Mouse (Mus musculus): ENCODE measurements around the gene Rora. TPM values are rescaled to one million over a fixed set of nuclear protein-coding genes. Genes with fewer than 3 reads are reported as not detected.
A peak's percentile ranks its signal among the peaks of the same experiment; 100 is the strongest.

The Rora gene
- polyA plus RNA-seq, 1 experiment, result 4.7 TPM

- Histone ChIP-seq H3K4me1 (replicated peaks; ENCODE audit: control insufficient read depth, insufficient read depth, low read length) (peaks cover 8% of the 10 kb centered on the region; the same call in 1 of the 2 replicates), H3K4me3 (ENCODE audit: control insufficient read depth, insufficient read depth, low read length) (no peak overlapping the region), H3K27me3 (ENCODE audit: control insufficient read depth, insufficient read depth, low read length) (no peaks in the 10 kb centered on the region), H3K36me3 (ENCODE audit: control insufficient read depth, insufficient read depth, low read length) (no peaks in the 10 kb centered on the region), H3K27ac (ENCODE audit: control insufficient read depth, insufficient read depth, low read length) (no peak overlapping the region)
- no peak for DNase-seq
- no peak for TF ChIP-seq CTCF (IDR thresholded peaks at IDR 0.05; ENCODE audit: borderline replicate concordance, control insufficient read depth, extremely low read depth, insufficient read depth, low read length, poor library complexity)
- no peak for TF ChIP-seq POLR2A (IDR thresholded peaks at IDR 0.05; ENCODE audit: control insufficient read depth, extremely low read depth, insufficient read depth, low read length, poor library complexity)
- 71% methylated on average over 6 of the region's 6 CpGs for WGBS
Observed at GRCm38 (mm10) chr9:69111539-69111938, 458.0 kb downstream of the Rora start.

- Histone ChIP-seq H3K27ac (ENCODE audit: control insufficient read depth, insufficient read depth, low read length) (no peak overlapping the region), H3K27me3 (ENCODE audit: control insufficient read depth, insufficient read depth, low read length) (no peaks in the 10 kb centered on the region), H3K4me1 (replicated peaks; ENCODE audit: control insufficient read depth, insufficient read depth, low read length) (peaks cover 8% of the 10 kb centered on the region; the same call in 1 of the 2 replicates), H3K36me3 (ENCODE audit: control insufficient read depth, insufficient read depth, low read length) (no peaks in the 10 kb centered on the region), H3K4me3 (ENCODE audit: control insufficient read depth, insufficient read depth, low read length) (no peak overlapping the region)
- 70% methylated on average over 9 of the region's 9 CpGs for WGBS
- DNase-seq, result no peak
- no peak for TF ChIP-seq POLR2A (IDR thresholded peaks at IDR 0.05; ENCODE audit: control insufficient read depth, extremely low read depth, insufficient read depth, low read length, poor library complexity)
- TF ChIP-seq CTCF (IDR thresholded peaks at IDR 0.05; ENCODE audit: borderline replicate concordance, control insufficient read depth, extremely low read depth, insufficient read depth, low read length, poor library complexity), result no peak
Observed at GRCm38 (mm10) chr9:69114429-69114984, 460.9 kb downstream of the Rora start.

- Histone ChIP-seq H3K4me1 (replicated peaks; ENCODE audit: control insufficient read depth, insufficient read depth, low read length) (no peaks in the 10 kb centered on the region), H3K4me3 (ENCODE audit: control insufficient read depth, insufficient read depth, low read length) (no peak overlapping the region), H3K27ac (ENCODE audit: control insufficient read depth, insufficient read depth, low read length) (no peak overlapping the region), H3K36me3 (ENCODE audit: control insufficient read depth, insufficient read depth, low read length) (no peaks in the 10 kb centered on the region), H3K27me3 (ENCODE audit: control insufficient read depth, insufficient read depth, low read length) (no peaks in the 10 kb centered on the region)
- DNase-seq, result no peak
- TF ChIP-seq CTCF (IDR thresholded peaks at IDR 0.05; ENCODE audit: borderline replicate concordance, control insufficient read depth, extremely low read depth, insufficient read depth, low read length, poor library complexity) (no peak), POLR2A (IDR thresholded peaks at IDR 0.05; ENCODE audit: control insufficient read depth, extremely low read depth, insufficient read depth, low read length, poor library complexity) (no peak)
- 21% methylated on average over 2 of the region's 2 CpGs for WGBS
Observed at GRCm38 (mm10) chr9:69116740-69117139, 463.2 kb downstream of the Rora start.

GRCm38 (mm10) chr9:69121117-69121740 lies 467.6 kb downstream of the Rora start:
- Histone ChIP-seq H3K27me3 (ENCODE audit: control insufficient read depth, insufficient read depth, low read length) (no peaks in the 10 kb centered on the region), H3K27ac (ENCODE audit: control insufficient read depth, insufficient read depth, low read length) (no peak overlapping the region), H3K36me3 (ENCODE audit: control insufficient read depth, insufficient read depth, low read length) (no peaks in the 10 kb centered on the region), H3K4me3 (ENCODE audit: control insufficient read depth, insufficient read depth, low read length) (no peak overlapping the region), H3K4me1 (replicated peaks; ENCODE audit: control insufficient read depth, insufficient read depth, low read length) (peaks cover 7% of the 10 kb centered on the region)
- no peak for TF ChIP-seq CTCF (IDR thresholded peaks at IDR 0.05; ENCODE audit: borderline replicate concordance, control insufficient read depth, extremely low read depth, insufficient read depth, low read length, poor library complexity)
- TF ChIP-seq POLR2A (IDR thresholded peaks at IDR 0.05; ENCODE audit: control insufficient read depth, extremely low read depth, insufficient read depth, low read length, poor library complexity), result no peak
- WGBS, result 83% methylated on average over 12 of the region's 12 CpGs
- no peak for DNase-seq

GRCm38 (mm10) chr9:69125011-69125786 lies 471.6 kb downstream of the Rora start:
- 4% methylated on average over 22 of the region's 22 CpGs for WGBS
- no peaks in the 10 kb centered on the region for H3K36me3 ChIP-seq (ENCODE audit: control insufficient read depth, insufficient read depth, low read length)
- H3K4me3 ChIP-seq (ENCODE audit: control insufficient read depth, insufficient read depth, low read length), result peak overlapping the region; percentile 31
- H3K4me1 ChIP-seq (replicated peaks; ENCODE audit: control insufficient read depth, insufficient read depth, low read length), result peaks cover 8% of the 10 kb centered on the region
- no peak for TF ChIP-seq CTCF (IDR thresholded peaks at IDR 0.05; ENCODE audit: borderline replicate concordance, control insufficient read depth, extremely low read depth, insufficient read depth, low read length, poor library complexity)
- TF ChIP-seq POLR2A (IDR thresholded peaks at IDR 0.05; ENCODE audit: control insufficient read depth, extremely low read depth, insufficient read depth, low read length, poor library complexity), result no peak
- DNase-seq, result peak; percentile 36
- H3K27ac ChIP-seq (ENCODE audit: control insufficient read depth, insufficient read depth, low read length), result no peak overlapping the region
- H3K27me3 ChIP-seq (ENCODE audit: control insufficient read depth, insufficient read depth, low read length), result no peaks in the 10 kb centered on the region

GRCm38 (mm10) chr9:69125787-69126161 lies 472.2 kb downstream of the Rora start:
- H3K4me3 ChIP-seq (ENCODE audit: control insufficient read depth, insufficient read depth, low read length), result peak overlapping the region; percentile 15; the same call in 1 of the 2 replicates
- no peak for TF ChIP-seq CTCF (IDR thresholded peaks at IDR 0.05; ENCODE audit: borderline replicate concordance, control insufficient read depth, extremely low read depth, insufficient read depth, low read length, poor library complexity)
- no peak for TF ChIP-seq POLR2A (IDR thresholded peaks at IDR 0.05; ENCODE audit: control insufficient read depth, extremely low read depth, insufficient read depth, low read length, poor library complexity)
- peaks cover 8% of the 10 kb centered on the region for H3K4me1 ChIP-seq (replicated peaks; ENCODE audit: control insufficient read depth, insufficient read depth, low read length)
- peak; percentile 29 for DNase-seq
- H3K27ac ChIP-seq (ENCODE audit: control insufficient read depth, insufficient read depth, low read length), result peak overlapping the region; percentile 23; the same call in 1 of the 2 replicates
- no peaks in the 10 kb centered on the region for H3K36me3 ChIP-seq (ENCODE audit: control insufficient read depth, insufficient read depth, low read length)
- WGBS, result 5% methylated on average over 7 of the region's 7 CpGs
- no peaks in the 10 kb centered on the region for H3K27me3 ChIP-seq (ENCODE audit: control insufficient read depth, insufficient read depth, low read length)

Data from thymus, adult 2 months (tissue).